Mouse (Mus musculus) MEL (cell line): ENCODE results near the gene Rad51b. TPM values are rescaled to one million over a fixed set of nuclear protein-coding genes. Genes with fewer than 3 reads are reported as not detected.

Experiments
- DNase-seq: peaks from one replicate; pipeline ENCODE4 v3.0.0; 2011; ENCODE audit warnings: low read depth, low spot score
- H3K27ac ChIP-seq: 2 replicates; pipeline ENCODE4 v1.5.1; 2012; ENCODE audit warnings: low read depth, mild to moderate bottlenecking, control low read depth, low read length, moderate library complexity; ENCODE audit not compliant: control insufficient read depth
- H3K27me3 ChIP-seq, 2 experiments: fragments of 150-350 bp in 1 of 2; sonication (generic) in 1 of 2; 2 replicates each; pipeline ENCODE4 v1.6.1; 2012; ENCODE audit warnings: low read length in 2 of 2, mild to moderate bottlenecking in 2 of 2, improper control_type of control experiment in 1 of 2, moderate library complexity in 1 of 2; ENCODE audit not compliant: insufficient read depth in 2 of 2, control insufficient read depth in 1 of 2
- H3K36me3 ChIP-seq, 2 experiments: 2 replicates each; pipeline ENCODE4 v1.6.1; 2012 to 2014; ENCODE audit warnings: low read length in 2 of 2, improper control_type of control experiment in 1 of 2, inconsistent platforms in 1 of 2, mild to moderate bottlenecking in 1 of 2; ENCODE audit not compliant: insufficient read depth in 2 of 2, control insufficient read depth in 1 of 2
- H3K4me1 ChIP-seq, 2 experiments: fragments of 150-350 bp in 1 of 2; sonication (generic) in 1 of 2; 2 replicates each; pipeline ENCODE4 v1.6.1; 2012; ENCODE audit warnings: low read length in 2 of 2, improper control_type of control experiment in 1 of 2, mild to moderate bottlenecking in 1 of 2; ENCODE audit not compliant: insufficient read depth in 2 of 2, control insufficient read depth in 1 of 2
- H3K4me3 ChIP-seq, 2 experiments: fragments of 150-350 bp in 1 of 2; sonication (generic) in 1 of 2; 2 replicates each; pipeline ENCODE4 v1.5.1; 2012; ENCODE audit warnings: low read depth in 2 of 2, low read length in 2 of 2, mild to moderate bottlenecking in 2 of 2, moderate library complexity in 2 of 2, control low read depth in 1 of 2, improper control_type of control experiment in 1 of 2; ENCODE audit not compliant: control insufficient read depth in 1 of 2, insufficient read depth in 1 of 2
- H3K79me2 ChIP-seq: 2 replicates; pipeline ENCODE4 v1.6.1; 2012; ENCODE audit warnings: mild to moderate bottlenecking, low read length, moderate library complexity; ENCODE audit not compliant: control insufficient read depth, poor library complexity, insufficient read depth
- H3K9ac ChIP-seq: 2 replicates; pipeline ENCODE4 v1.6.1; 2012; ENCODE audit warnings: low read depth, mild to moderate bottlenecking, control low read depth, low read length, moderate library complexity; ENCODE audit not compliant: control insufficient read depth, poor library complexity, severe bottlenecking
- H3K9me3 ChIP-seq: fragments of 150-350 bp; sonication (generic); replicated peaks from 2 replicates; pipeline ENCODE4 v1.6.1; 2012; ENCODE audit warnings: mild to moderate bottlenecking, low read length, improper control_type of control experiment, moderate library complexity; ENCODE audit not compliant: insufficient read depth
- CHD1 ChIP-seq: IDR thresholded peaks from 2 replicates; pipeline ENCODE4 v1.6.1; 2012; ENCODE audit warnings: low read depth, mild to moderate bottlenecking, inconsistent platforms, low read length, improper control_type of control experiment
- CHD2 ChIP-seq: IDR thresholded peaks from 2 replicates; pipeline ENCODE4 v1.6.1; 2011; ENCODE audit warnings: low read length, improper control_type of control experiment
- CTCF ChIP-seq, 3 experiments: IDR thresholded peaks in 2 of 3; conservative IDR thresholded peaks in 1 of 3; 2 replicates each; pipeline ENCODE4 v1.5.1; 2011 to 2012; ENCODE audit warnings: low read length in 3 of 3, low read depth in 2 of 3, mild to moderate bottlenecking in 2 of 3, improper control_type of control experiment in 1 of 3, inconsistent platforms in 1 of 3, mixed read lengths in 1 of 3, moderate library complexity in 1 of 3; ENCODE audit not compliant: control insufficient read depth in 1 of 3, insufficient read depth in 1 of 3, poor library complexity in 1 of 3, severe bottlenecking in 1 of 3
- ELF1 ChIP-seq: IDR thresholded peaks from 2 replicates; pipeline ENCODE4 v1.6.1; 2014; ENCODE audit warnings: low read depth, mild to moderate bottlenecking, inconsistent platforms, low read length, improper control_type of control experiment, moderate library complexity
- GATA1 ChIP-seq: IDR thresholded peaks from 2 replicates; pipeline ENCODE4 v1.6.1; 2011; ENCODE audit warnings: low read depth, low read length, improper control_type of control experiment
- JUND ChIP-seq: IDR thresholded peaks from 2 replicates; pipeline ENCODE4 v1.6.1; 2011; ENCODE audit warnings: low read depth, mild to moderate bottlenecking, improper control_type of control experiment, low read length
- KAT2A ChIP-seq: conservative IDR thresholded peaks from 2 replicates; pipeline ENCODE4 v1.6.1; 2012; ENCODE audit warnings: low read depth, low read length, improper control_type of control experiment, inconsistent platforms
- MAFK ChIP-seq: IDR thresholded peaks from 2 replicates; pipeline ENCODE4 v1.6.1; 2011; ENCODE audit warnings: low read depth, mild to moderate bottlenecking, low read length, improper control_type of control experiment, borderline replicate concordance
- MAX ChIP-seq: IDR thresholded peaks from 2 replicates; pipeline ENCODE4 v1.6.1; 2011; ENCODE audit warnings: low read length, improper control_type of control experiment
- MAZ ChIP-seq: IDR thresholded peaks from 2 replicates; pipeline ENCODE4 v1.6.1; 2012; ENCODE audit warnings: low read depth, mild to moderate bottlenecking, inconsistent platforms, low read length, improper control_type of control experiment
- MEF2A ChIP-seq: IDR thresholded peaks from 2 replicates; pipeline ENCODE4 v1.6.1; 2014; ENCODE audit warnings: low read depth, mild to moderate bottlenecking, inconsistent platforms, low read length, improper control_type of control experiment; ENCODE audit not compliant: poor library complexity, insufficient replicate concordance, severe bottlenecking; ENCODE audit errors: extremely low read depth
- MXI1 ChIP-seq: IDR thresholded peaks from 2 replicates; pipeline ENCODE4 v1.6.1; 2011; ENCODE audit warnings: mild to moderate bottlenecking, low read depth, low read length, improper control_type of control experiment
- MYB ChIP-seq: IDR thresholded peaks from 2 replicates; pipeline ENCODE4 v1.6.1; 2011; ENCODE audit warnings: mild to moderate bottlenecking, low read depth, low read length, improper control_type of control experiment
- MYC ChIP-seq: IDR thresholded peaks from 2 replicates; pipeline ENCODE4 v1.6.1; 2011; ENCODE audit warnings: low read depth, mild to moderate bottlenecking, low read length, improper control_type of control experiment, moderate library complexity
- NELFE ChIP-seq: IDR thresholded peaks from 2 replicates; pipeline ENCODE4 v1.6.1; 2011; ENCODE audit warnings: low read depth, low read length, improper control_type of control experiment
- NRF1 ChIP-seq: IDR thresholded peaks from 2 replicates; pipeline ENCODE4 v1.6.1; 2014; ENCODE audit warnings: low read depth, mild to moderate bottlenecking, inconsistent platforms, low read length, improper control_type of control experiment, moderate library complexity; ENCODE audit not compliant: poor library complexity, insufficient read depth, severe bottlenecking
- POLR2A ChIP-seq, 2 experiments: IDR thresholded peaks; 2 replicates each; pipeline ENCODE4 v1.6.1; 2011 to 2012; ENCODE audit warnings: low read length in 2 of 2, mild to moderate bottlenecking in 2 of 2, control low read depth in 1 of 2, improper control_type of control experiment in 1 of 2, low read depth in 1 of 2, moderate library complexity in 1 of 2; ENCODE audit not compliant: control insufficient read depth in 1 of 2, insufficient read depth in 1 of 2, poor library complexity in 1 of 2
- POLR2AphosphoS2 ChIP-seq: IDR thresholded peaks from 2 replicates; pipeline ENCODE4 v1.6.1; 2011; ENCODE audit warnings: low read length, improper control_type of control experiment
- POLR2AphosphoS5 ChIP-seq: IDR thresholded peaks from 2 replicates; pipeline ENCODE4 v1.6.1; 2012; ENCODE audit warnings: low read depth, borderline replicate concordance, mild to moderate bottlenecking, inconsistent platforms, low read length, moderate library complexity, mixed read lengths
- SIN3A ChIP-seq: IDR thresholded peaks from 2 replicates; pipeline ENCODE4 v1.6.1; 2012; ENCODE audit warnings: low read length, improper control_type of control experiment, inconsistent platforms
- SMC3 ChIP-seq: IDR thresholded peaks from 2 replicates; pipeline ENCODE4 v1.6.1; 2011; ENCODE audit warnings: low read depth, low read length, improper control_type of control experiment
- TBP ChIP-seq: IDR thresholded peaks from 2 replicates; pipeline ENCODE4 v1.8.0; 2011; ENCODE audit warnings: low read depth, low read length, improper control_type of control experiment
- TCF12 ChIP-seq: IDR thresholded peaks from 2 replicates; pipeline ENCODE4 v1.6.1; 2014; ENCODE audit warnings: low read depth, mild to moderate bottlenecking, inconsistent platforms, low read length, improper control_type of control experiment, moderate library complexity
- UBTF ChIP-seq: IDR thresholded peaks from 2 replicates; pipeline ENCODE4 v1.6.1; 2012; ENCODE audit warnings: low read depth, mild to moderate bottlenecking, inconsistent platforms, low read length, improper control_type of control experiment, moderate library complexity, borderline replicate concordance; ENCODE audit not compliant: insufficient read depth
- USF1 ChIP-seq: IDR thresholded peaks from 2 replicates; pipeline ENCODE4 v1.6.1; 2014; ENCODE audit warnings: low read depth, mild to moderate bottlenecking, inconsistent platforms, low read length, improper control_type of control experiment, moderate library complexity
- USF2 ChIP-seq, 2 experiments: IDR thresholded peaks; 2 replicates each; pipeline ENCODE4 v1.6.1; 2011 to 2012; ENCODE audit warnings: improper control_type of control experiment in 2 of 2, low read length in 2 of 2, borderline replicate concordance in 1 of 2, inconsistent platforms in 1 of 2, low read depth in 1 of 2, mild to moderate bottlenecking in 1 of 2; ENCODE audit not compliant: insufficient read depth in 1 of 2
- ZKSCAN1 ChIP-seq: IDR thresholded peaks from 2 replicates; pipeline ENCODE4 v1.6.1; 2012; ENCODE audit warnings: low read depth, mild to moderate bottlenecking, inconsistent platforms, low read length, improper control_type of control experiment, moderate library complexity
- ZNF384 ChIP-seq: IDR thresholded peaks from 2 replicates; pipeline ENCODE4 v1.6.1; 2012; ENCODE audit warnings: low read depth, mild to moderate bottlenecking, inconsistent platforms, low read length, improper control_type of control experiment
- polyA plus RNA-seq, 2 experiments: library from polyadenylated mRNA; stranded (reverse) in 1 of 2; unstranded in 1 of 2; fragments of >175 nt in 1 of 2; fragments of >200 nt in 1 of 2; gene quantifications; 2 replicates each; pipeline versions ENCODE4 v1.2.1 to v1.2.4; 2012; ENCODE audit warnings: low replicate concordance in 2 of 2, low read depth in 1 of 2; ENCODE audit not compliant: insufficient read length in 2 of 2, insufficient read depth in 1 of 2, missing spikeins in 1 of 2
- total RNA-seq: library from RNA; depleted of rRNA; stranded (reverse); fragments of 300-350 nt; gene quantifications from 2 replicates; pipeline ENCODE4 v1.2.3, GENCODE M21; 2012

Gene Rad51b
- total and polyA plus RNA-seq, 3 experiments: 3.6 to 5.7 TPM; not detected in 1

DNA sequence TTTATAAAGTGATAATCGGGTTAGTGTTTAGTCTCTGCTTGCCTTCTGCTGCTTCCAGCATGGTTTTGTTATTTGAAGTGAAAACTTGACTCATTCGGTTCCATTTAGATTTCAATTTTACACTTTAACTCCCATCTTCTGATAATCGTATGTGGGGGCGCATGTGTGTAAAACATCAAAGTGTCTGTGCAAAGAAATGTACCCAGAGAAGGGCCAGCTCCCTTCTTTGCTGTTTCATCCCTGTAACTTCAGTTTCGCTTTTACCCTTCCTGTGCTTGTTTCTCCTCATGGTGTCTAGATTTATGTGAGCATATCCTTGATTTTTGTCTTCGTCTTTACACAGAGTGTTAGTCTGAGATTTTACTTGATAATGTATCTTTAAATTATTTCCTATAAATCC, 142.9 kb downstream of the Rad51b start:
- TF ChIP-seq GATA1: no peak
- TF ChIP-seq NELFE: no peak
- no peak for TF ChIP-seq MAZ
- no peak for TF ChIP-seq POLR2A (IDR thresholded peaks at IDR 0.05; ENCODE audit: control insufficient read depth in 1 of 2, insufficient read depth in 1 of 2, low read depth in 1 of 2, low read length in 2 of 2, poor library complexity in 1 of 2)
- TF ChIP-seq ZNF384: no peak
- TF ChIP-seq CHD1: no peak
- no peak for TF ChIP-seq MXI1
- no peak for TF ChIP-seq SMC3
- TF ChIP-seq MYC: no peak
- no peak for TF ChIP-seq TBP
- no peak for TF ChIP-seq KAT2A
- TF ChIP-seq MAX: no peak
- no peak for TF ChIP-seq UBTF
- TF ChIP-seq MYB: no peak
- no peak for TF ChIP-seq POLR2AphosphoS2
- no peak for TF ChIP-seq ZKSCAN1
- 0 out of 4 replicates have a peak, but pooled peaks cover 0 to 4% of the 10 kb centered on the region in 2 experiments for H3K36me3 ChIP-seq
- H3K9me3 ChIP-seq: no peaks in the 10 kb centered on the region
- H3K79me2 ChIP-seq: no peaks in the 10 kb centered on the region
- H3K4me3 ChIP-seq: no peak overlapping the region
- no peak overlapping the region for H3K27ac ChIP-seq
- H3K27me3 ChIP-seq: no peaks in the 10 kb centered on the region
- no peak for DNase-seq
- no peaks in the 10 kb centered on the region for H3K4me1 ChIP-seq
- no peak overlapping the region for H3K9ac ChIP-seq

DNA sequence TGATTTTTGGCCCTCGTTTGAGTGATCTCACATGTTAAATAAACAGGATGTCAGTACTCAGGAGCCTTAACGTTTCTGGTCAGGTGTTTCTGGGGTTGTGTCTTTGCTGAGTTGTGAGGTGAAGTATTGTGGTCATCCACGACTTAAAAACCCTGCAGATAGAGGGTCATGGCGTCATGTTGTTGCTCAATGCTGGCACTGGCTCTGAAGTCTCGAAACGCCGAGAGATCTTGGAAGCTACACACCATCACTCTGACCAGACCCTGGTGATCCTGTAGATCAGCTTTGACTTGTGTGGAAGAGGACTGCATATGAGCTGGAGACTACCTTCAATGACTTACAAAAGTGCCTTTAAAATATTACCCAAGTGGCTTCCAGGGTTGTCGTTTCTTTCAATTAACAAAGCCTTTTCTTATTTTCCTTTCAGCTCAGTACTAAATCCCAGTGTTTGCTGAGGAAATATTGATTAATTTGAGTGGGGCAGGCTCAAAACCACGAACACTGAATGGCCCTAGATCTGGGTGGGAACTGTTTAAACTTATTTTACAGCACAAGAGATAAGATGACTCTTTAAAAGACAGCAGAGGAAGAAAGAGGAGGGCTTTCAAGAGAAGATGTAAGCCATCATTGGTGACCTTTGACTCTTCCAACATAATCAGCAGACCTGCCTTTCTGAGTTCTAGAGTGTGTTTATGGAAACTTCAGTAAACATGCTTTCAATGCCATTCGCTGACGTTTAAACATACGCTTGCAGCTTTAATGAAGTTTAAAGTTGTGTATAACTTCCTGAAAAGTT, 144.3 kb downstream of the Rad51b start:
- Histone ChIP-seq H3K9ac (no peak overlapping the region), H3K36me3 (0 out of 4 replicates have a peak, but pooled peaks cover 0 to 4% of the 10 kb centered on the region in 2 experiments), H3K4me1 (no peaks in the 10 kb centered on the region), H3K9me3 (no peaks in the 10 kb centered on the region), H3K27me3 (no peaks in the 10 kb centered on the region), H3K27ac (no peak overlapping the region), H3K4me3 (no peak overlapping the region), H3K79me2 (no peaks in the 10 kb centered on the region)
- TF ChIP-seq SMC3 (no peak), USF1 (no peak), NELFE (no peak), MXI1 (no peak), POLR2AphosphoS5 (no peak), ZNF384 (no peak), MAZ (no peak), USF2 (IDR thresholded peaks at IDR 0.05; ENCODE audit: borderline replicate concordance in 1 of 2, insufficient read depth in 1 of 2, low read depth in 1 of 2, low read length in 2 of 2) (no peak), CHD1 (no peak), MEF2A (no peak), MAFK (no peak), CHD2 (no peak), ELF1 (no peak), MAX (no peak), SIN3A (no peak), JUND (no peak), CTCF (IDR thresholded peaks at IDR 0.05 in 2 of 3, conservative IDR thresholded peaks at IDR 0.05 in 1 of 3; ENCODE audit: control insufficient read depth in 1 of 3, insufficient read depth in 1 of 3, low read depth in 2 of 3, low read length in 3 of 3, poor library complexity in 1 of 3, severe bottlenecking in 1 of 3) (no peak), UBTF (no peak), NRF1 (no peak), TCF12 (no peak)
- peak; percentile 8 for DNase-seq
